Mouse (Mus musculus) adrenal gland, postnatal 14 days (tissue): ENCODE measurements around the gene Obsl1. TPM values are rescaled to one million over a fixed set of nuclear protein-coding genes. Genes with fewer than 3 reads are reported as not detected.

Source experiments
- DNase-seq: peaks from one replicate; pipeline ENCODE4 v3.0.0; 2021; ENCODE audit warnings: mixed read lengths
- total RNA-seq: library from RNA; stranded (reverse); gene quantifications from 2 replicates; pipeline ENCODE4 v1.2.3, GENCODE M21; 2021

The Obsl1 gene
- total RNA-seq, 1 experiment from 2014 or later, result 98.3 TPM

GRCm38 (mm10) chr1:75519576-75519975 is 13.3 kb upstream of the Obsl1 start:
- peak; percentile 73 for DNase-seq

GRCm38 (mm10) chr1:75518427-75518826 is 12.2 kb upstream of the Obsl1 start:
- DNase-seq, result no peak

- no peak for DNase-seq
These were observed 11.7 kb upstream of the Obsl1 start for GRCm38 (mm10) chr1:75517984-75518383.

- DNase-seq, result peak; percentile 69
These were observed 10.6 kb upstream of the Obsl1 start for GRCm38 (mm10) chr1:75516703-75517380.

GRCm38 (mm10) chr1:75512550-75512949 is 6.3 kb upstream of the Obsl1 start:
- no peak for DNase-seq

DNA sequence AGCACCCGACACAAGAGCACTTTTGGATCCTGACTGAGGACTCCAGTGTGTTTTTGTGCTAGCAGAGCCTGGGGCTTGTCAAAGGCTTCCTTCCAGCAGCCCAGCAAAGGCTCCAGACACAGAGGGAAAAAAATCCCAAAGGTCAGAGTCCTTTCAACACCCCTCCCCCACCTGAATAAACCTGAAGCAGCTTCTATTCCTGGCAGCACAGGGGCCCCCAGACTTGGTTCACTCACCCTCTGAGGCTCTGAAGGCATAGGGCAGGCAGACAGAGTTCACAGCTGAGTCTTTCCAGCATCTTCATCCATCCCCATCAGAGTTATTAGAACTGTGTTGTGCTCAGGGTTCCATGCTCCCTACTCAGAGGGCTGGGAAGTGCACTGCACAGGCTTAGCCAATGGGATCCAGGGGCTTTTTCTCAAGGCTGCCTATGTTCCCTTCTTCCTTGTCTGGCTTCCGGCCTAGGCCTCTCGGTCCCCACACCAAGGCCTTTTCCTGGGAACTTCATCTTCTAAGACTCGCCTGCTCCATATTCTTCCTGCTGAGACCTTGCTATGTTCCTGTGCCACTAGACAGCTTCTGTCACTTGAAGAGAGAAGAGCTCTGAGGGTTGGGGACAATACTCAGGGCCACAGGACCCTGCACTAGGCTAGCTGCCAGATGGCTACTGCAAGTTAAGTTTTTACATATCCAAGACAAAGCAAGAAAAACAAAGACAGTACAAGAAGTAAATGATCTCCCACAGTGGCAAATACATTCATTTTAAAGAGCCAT is 5.4 kb upstream of the Obsl1 start:
- peak; percentile 48 for DNase-seq

DNA sequence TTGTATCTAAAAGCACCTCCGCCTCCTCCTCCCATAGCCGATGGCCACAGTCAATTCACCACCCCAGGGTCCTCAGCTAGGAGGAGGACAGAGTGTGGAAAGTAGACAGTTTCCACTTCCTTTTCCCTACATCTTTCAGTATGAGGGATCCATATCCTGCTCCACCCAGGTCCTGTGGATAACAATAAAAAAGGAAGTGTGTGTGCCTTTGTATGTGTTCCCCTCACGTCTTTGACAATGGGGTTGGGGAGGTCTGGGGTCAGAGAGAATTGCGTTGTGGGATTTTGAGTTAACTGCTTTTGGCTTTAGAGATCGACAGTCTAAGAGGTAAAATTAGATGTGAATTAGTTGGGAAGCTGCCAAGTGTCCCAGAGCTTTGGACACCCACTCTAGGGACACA is 3.9 kb upstream of the Obsl1 start:
- no peak for DNase-seq

DNA sequence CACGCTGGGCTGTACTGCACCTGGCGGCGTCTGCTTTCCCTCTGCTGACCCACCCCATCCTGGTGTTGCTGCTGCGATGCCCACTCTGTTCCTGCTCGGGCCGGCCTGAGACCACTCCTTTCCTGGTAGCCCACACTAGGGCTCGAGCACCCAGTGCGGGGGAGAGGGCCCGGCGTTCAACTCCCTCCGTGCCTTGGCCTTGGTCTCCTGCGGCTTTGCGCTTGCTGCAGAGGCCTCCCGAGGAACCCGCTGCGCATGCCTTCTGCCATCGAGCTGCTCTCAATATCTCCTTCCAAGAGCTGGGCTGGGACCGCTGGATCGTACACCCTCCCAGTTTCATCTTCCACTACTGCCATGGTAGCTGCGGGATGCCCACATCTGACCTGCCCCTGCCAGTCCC is 3.3 kb upstream of the Obsl1 start:
- peak; percentile 45 for DNase-seq

DNA sequence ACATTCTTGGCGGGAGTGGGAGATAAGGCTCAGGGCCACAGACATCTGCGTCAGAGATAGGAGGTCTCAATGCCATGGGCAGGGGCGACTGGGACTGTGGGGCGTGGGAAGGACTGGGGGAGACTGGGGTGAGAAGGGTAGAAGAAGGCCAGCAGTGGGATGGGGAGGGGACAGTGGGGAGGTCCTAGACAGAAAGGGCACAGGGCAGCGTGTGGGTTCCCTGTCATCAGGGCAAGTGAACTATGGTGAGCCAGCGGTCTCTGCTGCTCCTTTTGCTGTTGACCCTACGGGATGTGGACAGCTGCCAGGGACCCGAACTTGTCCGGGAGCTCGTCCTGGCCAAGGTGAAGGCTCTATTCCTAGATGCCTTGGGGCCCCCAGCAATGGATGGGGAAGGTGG is 754 bp upstream of the Obsl1 start, which contains the start of gene Inha:
Gene Inha (plus strand): TSS at position 72 of the 400 bp plus-strand sequence.
- DNase-seq, result peak; percentile 68

- DNase-seq, result peak; percentile 91
These were observed 895 bp downstream of the Obsl1 start for GRCm38 (mm10) chr1:75505159-75505955.

- DNase-seq, result peak; percentile 46
These were observed 1.8 kb downstream of the Obsl1 start for GRCm38 (mm10) chr1:75504256-75505045.

DNA sequence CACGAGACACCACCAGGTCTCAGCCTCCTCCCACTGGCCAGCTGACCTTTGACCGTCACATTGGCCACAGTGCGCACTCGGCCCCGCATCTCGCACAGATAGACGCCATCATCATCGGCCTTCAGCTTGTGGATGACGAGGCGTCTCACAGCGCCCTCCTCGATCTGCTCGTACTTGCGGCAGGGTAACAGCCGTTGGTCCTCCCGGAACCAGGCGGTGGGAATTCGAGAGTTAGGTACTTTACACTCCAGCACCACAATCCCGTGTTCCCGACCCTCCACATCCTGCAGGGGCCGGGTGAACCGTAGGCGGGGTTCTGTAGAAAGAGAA is 2.6 kb downstream of the Obsl1 start:
- peak; percentile 48 for DNase-seq

GRCm38 (mm10) chr1:75502945-75503650 is 3.2 kb downstream of the Obsl1 start:
- no peak for DNase-seq

- DNase-seq, result no peak
These were observed 4.3 kb downstream of the Obsl1 start for GRCm38 (mm10) chr1:75501905-75502304.

GRCm38 (mm10) chr1:75499441-75499840 is 6.8 kb downstream of the Obsl1 start:
- no peak for DNase-seq

- DNase-seq, result no peak
These were observed 7.4 kb downstream of the Obsl1 start for GRCm38 (mm10) chr1:75498897-75499296.

DNA sequence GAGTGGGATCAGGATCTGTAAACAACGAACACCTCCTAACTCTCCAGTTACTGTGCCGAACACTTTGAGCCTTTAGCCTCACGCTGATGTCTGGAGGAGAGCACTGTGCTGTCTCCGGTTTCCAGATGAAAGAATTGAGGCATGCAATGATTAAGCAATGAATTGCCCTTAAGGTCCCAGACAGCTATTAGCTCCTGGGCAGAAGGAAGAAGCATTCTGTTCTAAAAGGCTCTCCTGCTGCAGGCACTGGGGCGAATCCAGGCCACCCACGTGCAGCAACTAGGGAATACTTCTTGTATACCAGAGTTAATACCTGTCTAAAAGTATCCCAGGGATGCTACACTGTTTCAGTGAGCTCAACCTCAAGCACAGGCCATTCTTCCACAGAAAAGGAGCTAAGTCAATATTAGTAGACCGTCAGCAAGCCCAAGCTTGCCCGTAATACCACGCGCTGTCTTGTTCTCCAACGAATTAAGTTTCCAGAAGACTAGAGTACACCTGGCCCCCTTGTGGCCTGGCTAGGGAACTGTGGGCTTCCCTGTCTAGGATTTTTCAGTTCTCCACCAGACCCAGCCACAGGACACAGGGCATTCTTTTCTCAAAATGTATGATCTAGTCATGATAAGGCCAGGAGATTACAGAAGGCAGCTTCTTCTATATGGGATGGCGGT is 11.2 kb downstream of the Obsl1 start:
- DNase-seq, result peak; percentile 72

DNA sequence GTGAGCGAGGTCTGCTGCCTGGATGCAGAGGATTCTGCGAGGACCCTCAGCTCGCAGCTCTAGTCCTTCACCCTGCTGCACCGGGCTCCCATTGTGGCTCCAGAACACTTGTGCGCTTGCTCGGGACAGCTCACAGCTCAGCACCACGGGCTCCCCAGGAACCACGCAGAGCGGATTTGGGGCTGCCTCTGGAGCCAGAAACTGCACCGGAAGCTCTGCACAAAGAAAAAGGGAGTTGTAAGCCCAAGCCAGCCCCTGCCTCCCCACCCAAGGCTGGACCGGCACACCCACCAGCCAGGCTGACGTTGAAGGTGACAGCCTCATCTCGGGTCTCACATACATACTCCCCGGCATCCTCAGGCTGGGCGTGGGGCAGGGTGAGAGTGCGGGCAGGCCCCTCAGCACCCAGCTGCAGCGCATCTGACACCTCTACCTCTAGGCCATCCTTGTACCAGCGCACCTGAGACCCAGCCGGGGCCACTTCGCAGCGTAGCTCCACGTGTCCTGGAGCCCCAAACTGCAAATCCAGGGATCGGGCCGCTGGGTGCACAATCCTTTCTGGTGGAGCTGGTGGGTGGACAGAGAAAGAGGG is 13.6 kb downstream of the Obsl1 start:
- no peak for DNase-seq

- no peak for DNase-seq
These were observed 15.3 kb downstream of the Obsl1 start for GRCm38 (mm10) chr1:75490785-75491551.
